Mouse (Mus musculus) megakaryocyte-erythroid progenitor cell, adult 5-6 weeks (primary cell): ENCODE measurements around the gene Tbx1. TPM values are rescaled to one million over a fixed set of nuclear protein-coding genes. Genes with fewer than 3 reads are reported as not detected.

ENCODE experiments used
- ATAC-seq: replicated peaks from 2 replicates; pipeline ENCODE4 v1.8.0; 2016; ENCODE audit warnings: mild to moderate bottlenecking, inconsistent platforms; ENCODE audit not compliant: severe bottlenecking, poor library complexity, low FRiP score, low TSS enrichment
- total RNA-seq, 2 experiments: library from RNA; stranded (forward) in 1 of 2; stranded (reverse) in 1 of 2; fragments of 200-1000, 215-1000 nt in 1 of 2; fragments of >200 nt in 1 of 2; fragmentation: Nextera tagmentation in 1 of 2; gene quantifications; 2 replicates each; pipeline ENCODE4 v1.2.3; 2014 to 2017

The Tbx1 gene
- total RNA-seq, 2 experiments from 2014 or later = not detected

DNA sequence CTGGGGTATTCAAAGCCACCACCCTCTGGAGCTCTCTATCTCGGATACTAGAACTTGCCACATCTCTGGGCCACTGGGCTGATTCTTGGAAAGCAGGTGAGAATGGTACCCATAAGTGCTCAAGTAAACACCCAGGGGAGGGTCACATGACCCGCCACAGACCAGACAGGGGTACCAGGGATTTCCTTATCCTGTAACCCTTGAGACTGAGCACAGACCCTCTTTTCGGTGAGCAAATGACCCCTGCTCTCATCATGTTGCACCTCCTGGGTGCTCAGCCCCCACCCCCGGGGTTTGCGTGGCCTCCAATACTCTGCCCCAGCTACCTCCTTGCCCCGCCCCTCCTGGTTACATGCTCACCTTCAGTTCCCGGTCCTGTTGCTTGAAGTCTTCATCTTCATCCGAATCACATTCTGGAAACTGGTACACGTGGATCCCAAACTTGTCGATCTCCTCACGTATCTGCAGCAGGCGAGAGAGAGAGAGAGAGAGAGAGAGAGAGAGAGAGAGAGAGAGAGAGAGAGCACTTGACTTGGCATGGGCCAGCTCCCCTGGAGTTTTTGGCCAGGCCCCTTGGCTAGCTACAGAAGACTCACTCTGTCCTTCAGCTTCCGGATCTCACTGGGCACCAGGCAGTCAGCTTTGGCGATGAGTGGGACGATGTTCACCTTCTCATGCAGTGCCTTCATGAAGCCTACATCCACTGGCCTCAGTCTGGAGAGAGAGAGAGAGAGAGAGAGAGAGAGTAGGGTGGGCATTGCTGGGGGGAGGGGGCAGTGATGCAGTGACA, 33.5 kb upstream of the Tbx1 start:
- ATAC-seq = no peak

DNA sequence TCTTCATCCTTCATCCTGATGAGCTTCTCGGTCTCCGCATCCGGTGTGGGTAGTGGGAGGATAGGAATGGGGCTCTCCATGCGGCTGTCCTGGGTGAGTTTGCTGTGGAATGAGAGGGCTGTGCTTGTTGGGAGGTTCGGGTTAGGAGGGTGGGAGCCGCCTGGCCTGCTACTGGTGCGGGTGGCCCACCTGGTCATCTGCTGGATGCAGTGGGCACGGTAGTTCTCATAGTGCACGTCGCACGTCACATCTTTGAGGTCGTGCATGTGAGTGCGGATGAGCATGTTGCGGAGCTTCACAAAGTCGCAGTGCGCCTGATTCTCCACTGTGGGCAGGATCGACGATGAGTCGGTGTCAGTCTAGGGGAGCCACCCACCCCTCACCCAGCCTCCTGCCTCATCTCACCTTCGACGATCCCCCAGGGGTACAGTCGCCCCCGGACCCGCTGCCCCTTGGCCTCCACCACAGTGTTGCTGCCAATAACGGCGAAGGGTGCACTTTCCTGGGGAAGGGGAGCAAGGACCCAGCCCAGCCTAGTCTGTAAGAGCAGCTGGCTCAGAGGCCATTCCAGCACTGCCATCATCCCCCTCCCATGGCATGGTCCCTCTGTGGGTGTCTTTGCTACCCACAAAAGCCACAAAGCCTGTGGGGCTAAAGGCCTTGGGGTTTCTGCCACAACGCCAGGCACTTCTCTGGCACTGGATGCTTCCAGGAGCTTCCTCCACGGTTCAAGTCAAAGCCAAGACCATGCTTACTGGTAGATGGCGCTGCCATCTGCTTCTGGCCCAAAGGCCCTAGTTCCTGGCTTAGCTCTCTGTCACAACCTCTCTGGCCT, 32.7 kb upstream of the Tbx1 start:
- ATAC-seq = no peak

DNA sequence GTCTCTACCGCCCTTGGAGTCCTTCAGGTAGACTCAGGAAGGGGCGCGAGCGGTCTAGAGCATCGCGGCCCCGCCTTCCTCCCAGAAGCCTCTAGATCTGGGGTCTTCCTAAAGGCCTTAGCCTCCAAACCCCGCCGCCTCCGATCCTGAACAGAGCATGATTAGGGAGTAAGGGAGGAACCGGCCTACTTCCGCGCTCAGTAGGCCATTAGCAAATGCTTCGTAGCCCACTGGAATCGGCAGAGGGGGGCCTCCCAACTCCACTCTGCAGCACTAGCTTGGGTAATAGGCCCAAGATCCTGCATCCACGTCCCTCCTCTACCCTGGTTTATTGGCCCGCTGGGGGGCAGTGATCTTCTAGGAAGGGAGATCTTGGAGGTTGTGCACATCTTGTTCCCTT, 31.5 kb upstream of the Tbx1 start, which contains the start of gene Gp1bb:
TSS of gene Gp1bb (minus strand) at position 385 of the 400 bp plus-strand sequence.
- no peak for ATAC-seq

DNA sequence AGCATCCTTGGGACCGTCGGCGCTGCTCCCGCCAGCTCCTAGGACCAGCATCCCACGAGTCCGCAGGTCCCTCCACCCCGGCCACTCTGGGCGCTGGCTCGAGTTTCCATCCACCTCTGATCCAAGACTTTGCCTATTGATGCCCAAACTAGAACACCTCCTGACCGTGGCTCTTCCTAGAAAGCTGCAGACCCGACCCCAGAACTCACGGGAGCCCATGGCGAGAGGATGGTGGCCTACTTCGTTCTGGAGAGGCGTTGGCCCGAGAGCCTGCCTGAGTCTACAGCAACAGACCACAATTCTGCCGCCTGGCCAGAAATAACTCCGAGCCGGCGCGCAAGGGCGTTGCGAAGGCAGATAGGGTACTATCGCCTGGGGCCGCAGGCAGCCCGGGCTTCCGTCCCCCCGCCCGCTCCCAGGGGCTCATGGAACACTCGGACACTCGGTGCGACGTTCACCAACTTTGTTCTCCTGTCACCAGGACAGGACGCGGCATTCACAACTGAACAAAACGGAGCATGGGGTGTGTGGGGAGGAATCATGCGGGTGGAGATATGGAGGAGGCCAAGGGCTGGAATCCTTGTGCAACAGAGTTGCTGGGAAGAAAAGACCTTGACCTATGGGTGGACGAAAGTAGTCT, 31.0 kb upstream of the Tbx1 start:
- no peak for ATAC-seq

DNA sequence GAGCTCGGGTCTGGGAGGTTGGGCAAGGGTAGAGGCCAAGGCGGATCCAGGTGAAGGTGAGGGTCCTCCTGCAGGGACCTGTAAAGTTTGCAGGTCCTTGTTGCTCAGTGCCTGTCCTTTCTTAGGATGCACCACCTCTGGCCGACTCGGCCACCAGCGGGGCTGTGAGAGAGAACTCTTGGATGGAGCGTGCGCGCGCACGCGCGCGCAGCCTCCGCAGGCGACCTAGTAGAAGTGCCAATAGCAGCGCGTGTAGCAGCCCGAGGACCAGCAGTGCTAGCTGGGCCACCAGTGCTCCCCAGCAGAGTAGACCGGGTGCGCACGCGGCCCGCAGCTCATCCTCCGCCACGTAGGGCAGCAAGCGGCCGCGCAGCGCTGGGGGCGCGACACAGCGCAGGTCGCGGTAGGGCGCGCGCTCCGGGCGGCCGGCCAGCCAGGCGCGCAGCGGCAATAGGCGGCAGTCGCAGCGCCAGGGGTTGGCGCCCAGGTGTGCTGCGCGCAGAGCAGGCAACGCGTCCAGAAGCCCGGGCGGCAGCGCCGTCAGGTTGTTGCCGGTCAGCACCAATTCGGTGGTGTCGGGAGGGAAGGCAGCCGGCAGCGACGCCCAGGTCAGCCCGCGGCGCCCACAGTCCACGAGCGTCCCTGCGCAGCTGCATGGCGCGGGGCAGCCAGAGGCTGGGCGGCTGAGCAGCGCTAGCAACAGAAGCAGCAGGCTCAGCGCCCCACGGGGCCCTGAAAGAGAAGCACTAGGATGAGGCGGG, 30.3 kb upstream of the Tbx1 start:
- no peak for ATAC-seq

DNA sequence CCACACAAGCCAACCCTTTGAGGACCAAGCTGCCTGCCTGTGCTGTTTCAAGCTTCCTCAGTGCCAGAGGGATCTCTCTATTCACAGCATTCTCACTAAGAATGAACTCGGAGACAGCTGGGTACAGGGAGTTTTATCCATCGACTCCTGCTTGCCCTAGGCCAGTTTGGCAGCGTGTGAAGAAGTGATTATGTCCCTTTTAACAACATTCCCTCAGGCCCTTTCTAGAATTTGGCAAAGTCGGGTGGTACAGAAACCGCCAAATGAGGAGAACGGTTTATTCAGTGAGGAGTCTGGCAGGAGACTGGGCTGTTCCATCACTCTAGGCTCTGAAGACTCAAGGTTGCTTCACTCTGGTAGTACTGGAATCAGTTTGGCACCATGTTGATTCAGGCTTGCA, 29.7 kb upstream of the Tbx1 start:
- ATAC-seq = no peak

DNA sequence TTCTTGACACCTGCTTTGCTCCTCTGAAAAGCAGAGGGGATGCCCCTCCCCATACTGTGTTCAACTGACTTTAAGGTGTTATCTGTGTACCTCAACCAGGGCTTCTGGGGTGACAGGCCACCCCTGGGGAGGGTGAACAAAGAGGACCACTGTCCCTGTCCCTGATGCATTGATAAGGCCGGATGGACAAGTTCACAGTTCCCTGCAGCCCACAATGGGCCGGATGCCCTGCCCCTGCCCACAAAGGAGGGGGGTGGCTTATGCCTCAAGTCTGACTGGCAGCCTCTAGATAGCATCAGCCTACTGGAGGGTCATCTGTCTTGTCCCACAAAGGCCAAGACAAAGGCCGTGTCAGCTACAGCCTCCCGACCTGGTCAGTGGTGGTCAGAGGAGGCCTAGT, 28.6 kb upstream of the Tbx1 start:
- ATAC-seq = no peak

DNA sequence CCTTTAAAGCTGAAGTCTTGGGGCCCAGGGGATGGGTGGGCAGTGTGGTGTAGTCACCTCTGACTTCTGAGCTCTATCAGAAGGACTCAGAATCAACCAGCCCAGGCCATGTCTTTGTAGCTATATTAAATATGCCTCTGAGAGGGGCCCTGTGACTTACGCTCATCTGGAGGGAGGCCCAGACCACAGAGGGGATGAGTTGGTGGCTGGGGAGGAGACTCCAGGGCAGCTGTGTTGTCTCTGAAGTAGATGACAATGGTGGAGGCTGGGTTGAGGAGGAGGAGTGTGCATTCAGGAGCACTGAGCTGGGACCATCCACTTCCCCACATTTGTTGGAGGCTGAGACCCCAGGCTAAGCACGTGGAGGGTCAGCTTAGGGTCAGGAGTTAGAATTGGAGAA, 27.8 kb upstream of the Tbx1 start:
- ATAC-seq = no peak

DNA sequence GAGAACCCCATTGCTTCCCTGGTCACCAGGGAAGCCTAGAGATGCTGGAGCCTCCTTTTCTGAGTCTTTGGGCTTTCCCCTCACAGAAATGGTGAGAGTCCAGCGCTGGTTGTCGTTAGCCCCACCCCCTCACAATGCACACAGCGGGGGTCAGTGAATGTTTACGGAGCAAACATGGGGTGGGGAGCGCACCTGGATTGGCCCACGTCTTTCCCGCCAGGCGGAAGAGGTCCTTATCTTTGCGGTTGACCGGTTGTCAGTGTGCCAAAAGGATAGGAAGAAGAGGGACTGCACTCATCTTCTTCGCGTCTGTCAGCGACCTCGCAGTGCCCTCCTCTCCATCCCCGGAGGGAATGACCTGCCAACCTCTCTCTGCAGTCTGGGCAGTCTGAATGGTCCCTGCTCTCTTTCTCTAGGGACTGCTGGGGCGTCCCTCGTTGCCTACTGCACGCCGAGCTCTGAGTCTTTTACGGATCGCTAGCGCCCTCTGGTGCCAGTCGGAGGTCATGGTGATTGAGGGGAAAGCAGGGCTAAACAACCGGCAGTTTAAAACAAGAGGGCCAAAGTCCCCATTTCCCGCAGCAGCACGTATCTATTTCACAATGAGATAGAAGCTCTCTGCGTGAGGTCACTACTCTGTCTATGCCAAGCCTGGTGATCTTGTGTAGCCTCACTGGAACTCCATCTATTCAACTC, 27.0 kb upstream of the Tbx1 start:
- peak; percentile 69 for ATAC-seq

DNA sequence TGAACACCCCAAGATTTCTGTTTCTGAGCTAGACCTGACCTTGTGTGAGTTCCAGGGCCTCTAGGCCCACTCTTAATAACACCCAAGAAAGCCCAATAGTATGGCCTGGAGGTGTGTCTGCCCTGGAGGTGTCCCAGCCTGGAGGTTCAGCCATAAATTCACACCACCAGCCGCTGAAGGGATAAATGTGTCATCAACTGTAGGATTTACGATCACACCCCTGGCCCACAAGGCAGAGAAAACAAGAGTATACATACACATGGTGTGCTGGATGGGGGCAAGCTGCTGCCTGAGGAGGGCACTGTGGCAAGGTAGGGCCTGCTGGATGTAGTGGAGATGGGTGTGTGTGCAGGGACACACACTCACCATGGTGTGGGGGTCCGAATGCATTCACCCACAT, 22.8 kb upstream of the Tbx1 start:
- no peak for ATAC-seq

DNA sequence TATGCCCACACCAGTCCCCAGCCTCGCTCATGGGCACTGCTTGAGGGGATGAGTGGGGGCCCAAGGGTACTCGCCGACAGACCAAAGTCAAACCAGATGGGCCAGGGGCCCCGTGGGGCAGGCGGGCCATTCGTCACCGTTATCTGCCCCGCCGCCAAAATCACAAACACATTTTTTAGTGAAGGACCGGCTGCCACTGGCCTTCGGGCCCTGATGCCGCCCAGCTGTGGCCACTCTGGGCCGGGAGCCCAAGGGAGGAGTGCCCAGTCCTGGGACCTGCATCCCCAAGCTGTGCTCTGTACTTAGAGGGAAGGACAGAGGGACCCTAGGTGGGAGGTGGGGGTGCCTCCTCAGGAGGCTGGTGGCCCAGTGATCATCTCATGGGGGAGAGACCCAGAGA, 21.3 kb upstream of the Tbx1 start:
- ATAC-seq = no peak

DNA sequence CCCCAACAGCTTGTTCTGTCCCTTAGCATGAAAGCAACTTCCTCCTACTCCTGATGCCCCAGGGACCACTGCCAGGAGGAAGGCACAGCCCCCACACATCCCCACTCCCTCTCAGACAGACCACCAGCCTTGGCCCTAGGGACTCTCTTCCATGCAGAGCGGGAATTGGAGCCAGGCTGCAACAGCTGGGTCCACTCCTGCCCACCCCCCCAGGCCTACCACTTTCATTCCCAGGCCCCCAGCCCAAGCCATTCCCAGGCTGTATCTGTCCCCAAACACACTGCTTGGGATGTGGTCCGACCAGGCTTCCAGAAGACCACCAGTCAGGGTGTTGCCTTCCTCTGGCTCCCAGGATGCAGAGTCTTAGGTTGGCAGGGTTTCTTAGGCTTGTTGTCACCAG, 18.6 kb upstream of the Tbx1 start:
- no peak for ATAC-seq

DNA sequence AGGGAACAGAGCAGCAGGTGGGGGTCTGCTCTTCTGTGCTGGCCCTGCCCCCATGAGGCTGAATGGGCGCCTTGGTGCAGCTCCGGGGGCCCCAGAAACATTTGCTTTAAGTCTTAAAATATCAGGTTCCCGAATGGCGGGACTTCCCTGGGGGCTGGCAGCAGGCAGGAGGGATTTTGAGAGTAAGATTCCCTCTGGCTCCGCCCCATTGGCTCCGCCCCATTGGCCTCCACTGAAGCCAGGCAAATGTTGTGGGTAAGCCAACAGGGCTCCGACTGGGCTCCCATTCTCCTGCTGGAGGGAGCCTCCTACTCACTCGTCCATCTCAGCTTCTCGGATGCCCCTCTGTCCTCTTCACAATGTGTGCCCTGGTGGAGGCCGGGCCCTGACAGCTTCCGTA, 17.8 kb upstream of the Tbx1 start:
- ATAC-seq = no peak

DNA sequence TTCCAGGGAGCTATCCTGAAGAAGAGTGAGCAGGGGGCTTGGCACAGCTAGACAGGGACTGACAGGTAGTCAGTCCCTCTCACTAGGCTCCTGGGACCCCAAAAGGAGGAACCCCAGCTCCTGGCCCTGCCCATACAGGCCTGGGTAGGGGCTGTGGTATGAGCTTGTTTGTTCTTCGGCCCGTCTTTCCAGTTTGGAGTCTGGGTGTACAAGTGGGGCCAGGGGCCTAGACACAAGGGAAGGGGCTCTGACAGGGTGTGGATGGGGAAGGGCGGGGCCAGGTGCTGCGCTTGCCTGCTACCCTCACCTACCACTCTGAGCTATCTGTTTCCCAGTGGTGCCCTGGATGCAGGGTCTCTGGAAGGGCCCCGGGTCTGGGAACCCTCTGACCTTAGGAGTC, 15.2 kb upstream of the Tbx1 start:
- no peak for ATAC-seq

DNA sequence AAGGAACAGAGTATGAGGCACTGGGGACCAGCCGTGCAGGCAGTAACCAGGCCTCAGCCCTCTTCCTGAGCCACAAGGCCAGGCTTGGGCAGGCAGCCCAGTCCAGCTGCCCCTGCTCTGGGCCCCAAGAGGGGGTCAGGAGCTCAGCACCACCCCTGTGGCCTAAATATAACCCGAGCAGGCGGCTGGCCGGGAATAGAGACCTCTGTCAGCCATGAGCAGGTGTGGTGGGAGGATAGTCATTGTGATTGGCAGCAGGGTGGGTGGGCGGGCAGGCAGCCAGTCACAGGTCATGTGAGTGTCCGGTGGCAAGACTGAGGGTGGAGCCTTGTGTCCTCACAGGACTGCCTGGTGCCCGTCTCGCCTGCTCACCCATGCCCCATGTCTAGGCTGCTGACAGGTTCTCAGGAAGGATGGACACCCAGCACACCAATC, 13.8 kb upstream of the Tbx1 start:
- ATAC-seq = no peak

DNA sequence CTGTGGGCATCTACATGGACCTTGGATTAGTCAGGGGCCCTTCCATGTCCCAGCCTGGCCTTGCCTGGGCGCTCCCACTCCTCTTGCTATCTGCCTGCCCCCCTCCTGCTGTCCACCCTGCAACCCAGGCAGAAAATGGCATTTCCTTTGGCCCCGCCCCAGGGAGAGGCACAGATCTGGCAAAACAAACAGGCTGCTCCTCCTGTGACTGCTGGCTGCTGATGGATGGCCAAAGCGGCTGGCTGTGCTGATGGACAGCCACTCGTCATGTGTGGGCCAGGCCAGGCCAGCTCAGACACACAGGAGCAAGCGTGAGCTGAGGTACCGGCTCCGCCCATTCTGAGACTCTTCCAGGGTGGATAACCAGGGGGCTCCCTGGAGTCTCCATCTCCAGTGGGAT, 11.0 kb upstream of the Tbx1 start:
- ATAC-seq = no peak

DNA sequence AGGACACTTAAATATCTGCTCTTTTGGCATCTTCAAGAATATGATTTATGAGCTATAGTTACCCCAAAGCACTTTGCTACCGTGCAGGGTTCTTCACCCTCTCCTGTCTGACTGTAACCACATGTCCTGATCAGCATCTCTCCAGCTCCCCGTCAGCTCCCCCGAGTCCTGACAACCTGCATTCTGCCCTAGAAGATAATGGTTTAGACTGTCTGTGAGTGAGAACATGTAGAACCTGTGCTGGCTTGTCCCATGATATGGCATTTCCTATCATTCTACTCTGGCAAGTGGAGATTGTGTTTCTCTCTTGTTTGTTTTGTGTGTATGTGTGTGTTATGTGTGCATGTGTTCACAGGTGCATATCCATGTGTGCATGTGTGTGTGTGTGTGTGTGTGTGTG, 7.5 kb upstream of the Tbx1 start:
- ATAC-seq = peak; percentile 58

DNA sequence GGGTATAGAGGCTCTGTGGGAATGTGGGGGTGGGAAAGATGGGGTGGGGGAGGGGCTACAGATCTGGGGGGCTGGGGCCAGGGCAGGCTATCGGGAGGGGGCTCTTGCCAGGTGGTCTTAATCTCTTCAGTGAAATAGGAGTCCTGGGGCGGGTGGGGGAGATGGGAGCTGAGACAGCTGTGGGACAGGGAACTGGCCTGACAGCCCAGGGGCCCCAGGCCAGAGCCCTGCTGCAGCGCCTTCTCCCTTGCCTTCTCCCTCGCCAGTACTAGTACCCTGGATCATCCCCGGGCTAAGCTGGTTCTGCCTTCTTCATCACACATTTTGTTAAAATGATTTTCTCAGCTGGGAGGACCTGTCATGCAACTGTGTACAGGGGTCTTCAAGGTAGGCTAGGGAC, 5.8 kb upstream of the Tbx1 start:
- ATAC-seq = no peak

DNA sequence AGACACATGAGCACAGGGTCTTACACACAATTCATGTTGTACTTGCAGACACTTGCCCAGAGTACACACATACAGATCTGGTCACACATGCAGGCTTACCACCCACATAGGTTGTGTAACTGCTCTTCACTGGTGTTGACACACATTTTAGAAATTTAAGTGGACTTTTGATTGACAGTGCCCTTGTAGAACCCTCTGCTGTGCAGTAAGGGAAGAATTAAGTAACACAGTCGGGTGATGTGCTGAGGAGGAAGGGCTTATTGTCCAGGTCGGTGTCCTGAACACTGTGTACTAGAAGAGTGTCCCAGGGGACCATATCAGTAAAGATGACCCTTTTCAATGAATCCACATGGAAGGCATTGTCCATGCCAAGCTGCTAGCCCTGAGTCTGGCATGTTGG, 3.5 kb upstream of the Tbx1 start:
- no peak for ATAC-seq
